Mouse (Mus musculus) embryonic stem cell, embryonic (primary cell): ENCODE measurements around the gene Rhob.

Experiments
- CTCF ChIA-PET, 4 experiments: fragments of 300-600 bp in 2 of 4; fragments of 350-600 bp in 2 of 4; sonication (Branson Sonifier 250); formaldehyde crosslinking; loops; one replicate each; lab custom pipeline; 2022; ENCODE audit warnings: inconsistent platforms in 2 of 4; lab: Charles Lee
- POLR2A ChIA-PET, 4 experiments: fragments of 300-600 bp in 2 of 4; fragments of 350-600 bp in 2 of 4; sonication (Branson Sonifier 250); formaldehyde crosslinking; loops; one replicate each; lab custom pipeline; 2022; ENCODE audit warnings: antibody characterized with exemption in 4 of 4, inconsistent platforms in 1 of 4; lab: Charles Lee

The Rhob gene

GRCm38 (mm10) chr12:8450028-8450427, 49.8 kb downstream of the Rhob start:
- CTCF ChIA-PET = interaction anchor here in 1 of 4 experiments (0.5 kb wide), 1 partner anchor 16 kb away, joined by 4 read pairs; no protein-coding TSS in a partner anchor
- POLR2A ChIA-PET = interaction anchor here in 2 of 4 experiments (0.6 to 1.8 kb wide), 2 partner anchors 50 to 91 kb away, joined by 3 to 7 read pairs; partner anchors contain the start of gene Rhob (in 1 of the 2)
